Mouse (Mus musculus): Measurements from ENCODE around the gene Mrgpra9. TPM values are rescaled to one million over a fixed set of nuclear protein-coding genes. Genes with fewer than 3 reads are reported as not detected.

Gene Mrgpra9
- not detected in 2 replicates for polyA plus RNA-seq (2012; ENCODE audit: low replicate concordance)

GRCm38 (mm10) chr7:47252770-47253169 is at the start of gene Mrgpra9:
Gene Mrgpra9 (minus strand): TSS chr7:47252848.

GRCm38 (mm10) chr7:47204830-47205229 is 47.8 kb downstream of the Mrgpra9 start, which contains the start of gene Mrgpra6:
Gene Mrgpra6 (minus strand): TSS chr7:47204920.

Other genes starting within 250 kb of the Mrgpra9 start
- gene Spty2d1, start 244.4 kb downstream of the Mrgpra9 start, polyA plus RNA-seq (2012; ENCODE audit: low replicate concordance), result 8.2 and 10.0 TPM in 2 replicates
- 25.1 and 30.7 TPM in 2 replicates for gene Tmem86a, start 202.2 kb downstream of the Mrgpra9 start, polyA plus RNA-seq (2012; ENCODE audit: low replicate concordance)
- 0.94 and 2.1 TPM in 2 replicates for gene Ptpn5, start 119.2 kb downstream of the Mrgpra9 start, polyA plus RNA-seq (2012; ENCODE audit: low replicate concordance)
- gene Mrgpra6, start 47.9 kb downstream of the Mrgpra9 start, polyA plus RNA-seq (2012; ENCODE audit: low replicate concordance), result not detected in 2 replicates
- gene Mrgpra1, start 101.4 kb upstream of the Mrgpra9 start, polyA plus RNA-seq (2012; ENCODE audit: low replicate concordance), result not detected in 2 replicates
- 0.13 TPM in 1 of 2 replicates, not detected in the other for gene Mrgpra2a, start 199.3 kb upstream of the Mrgpra9 start, polyA plus RNA-seq (2012; ENCODE audit: low replicate concordance)